Mouse (Mus musculus) 3134 (cell line): ENCODE results near the gene Akap11.

Source experiments
- DNase-seq: peaks from one replicate; pipeline ENCODE4 v3.0.0-alpha.2; 2011; ENCODE audit warnings: low spot score; ENCODE audit not compliant: insufficient read length; ENCODE audit errors: extremely low read depth

Gene Akap11

DNA sequence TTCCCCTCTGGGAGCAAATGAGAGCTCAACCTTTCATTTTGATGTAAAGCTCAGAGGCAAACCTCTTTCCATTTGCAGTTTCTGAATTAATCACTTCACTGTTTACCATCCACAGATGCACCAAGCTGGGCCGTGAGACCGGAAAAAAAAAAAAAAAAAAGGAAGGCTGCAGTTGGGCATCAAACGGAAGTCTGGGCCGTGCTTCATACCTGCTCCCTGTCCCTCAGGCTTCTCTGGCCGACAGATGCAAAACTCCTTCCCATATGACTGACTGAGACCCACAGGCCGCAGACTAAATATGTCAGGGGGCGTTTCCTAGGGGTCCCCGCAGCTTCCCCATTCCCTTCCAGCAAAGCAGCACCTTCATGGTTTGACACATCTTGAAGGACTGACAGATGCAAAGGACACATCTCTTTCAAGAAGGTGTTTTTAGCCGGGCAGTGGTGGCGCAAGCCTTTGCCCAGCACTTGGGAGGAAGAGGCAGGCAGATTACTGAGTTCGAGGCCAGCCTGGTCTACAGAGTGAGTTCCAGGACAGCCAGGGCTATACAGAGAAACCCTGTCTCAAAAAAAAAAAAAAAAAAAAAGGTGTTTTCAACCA lies 87.7 kb downstream of the Akap11 start:
- DNase-seq: no peak

- no peak for DNase-seq
Measured at GRCm38 (mm10) chr14:78448017-78448416, 88.6 kb downstream of the Akap11 start.

DNA sequence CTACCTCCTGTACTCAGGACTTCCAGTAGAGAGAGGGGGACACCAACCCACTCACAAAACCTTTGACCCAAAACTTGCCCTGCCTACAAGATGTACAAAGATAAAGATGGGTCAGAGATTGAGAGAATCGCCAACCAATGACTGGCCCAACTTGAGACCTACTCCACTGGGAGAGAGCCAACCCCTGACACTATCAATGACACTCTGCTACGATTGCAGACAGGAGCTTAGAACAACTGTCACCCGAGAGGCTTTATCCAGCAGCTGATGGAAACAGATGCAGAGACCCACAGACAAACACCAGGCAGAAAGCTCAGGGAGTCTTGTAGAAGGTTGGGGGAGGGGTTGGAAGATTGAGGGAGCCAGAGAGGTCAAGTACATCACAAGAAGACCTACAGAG lies 89.1 kb downstream of the Akap11 start:
- DNase-seq: no peak
